Mouse (Mus musculus) thymus, adult 2 months (tissue): ENCODE measurements around the gene Diaph2. TPM values are rescaled to one million over a fixed set of nuclear protein-coding genes. Genes with fewer than 3 reads are reported as not detected.

Experiments
- DNase-seq: peaks from one replicate; pipeline ENCODE4 v3.0.0; 2021
- H3K27ac ChIP-seq: fragments of 200-500 bp; 2 replicates; pipeline ENCODE4 v1.5.1; 2012; ENCODE audit warnings: low read length, control low read depth; ENCODE audit not compliant: control insufficient read depth, insufficient read depth
- H3K27me3 ChIP-seq: fragments of 200-500 bp; 2 replicates; pipeline ENCODE4 v1.6.1; 2012; ENCODE audit warnings: mild to moderate bottlenecking, low read length, moderate library complexity, mixed read lengths; ENCODE audit not compliant: control insufficient read depth, insufficient read depth
- H3K36me3 ChIP-seq: fragments of 200-500 bp; 2 replicates; pipeline ENCODE4 v1.6.1; 2012; ENCODE audit warnings: mild to moderate bottlenecking, low read length, moderate library complexity; ENCODE audit not compliant: control insufficient read depth, insufficient read depth
- H3K4me1 ChIP-seq: fragments of 200-500 bp; replicated peaks from 2 replicates; pipeline ENCODE4 v1.6.1; 2012; ENCODE audit warnings: low read length; ENCODE audit not compliant: control insufficient read depth, insufficient read depth
- H3K4me3 ChIP-seq: fragments of 200-500 bp; 2 replicates; pipeline ENCODE4 v1.5.1; 2012; ENCODE audit warnings: mild to moderate bottlenecking, low read length, control low read depth, moderate library complexity; ENCODE audit not compliant: control insufficient read depth, insufficient read depth
- CTCF ChIP-seq: fragments of 200-500 bp; IDR thresholded peaks from 2 replicates; pipeline ENCODE4 v1.5.1; 2012; ENCODE audit warnings: mild to moderate bottlenecking, control low read depth, low read length, moderate library complexity, borderline replicate concordance; ENCODE audit not compliant: control insufficient read depth, poor library complexity, insufficient read depth; ENCODE audit errors: extremely low read depth
- POLR2A ChIP-seq: fragments of 200-500 bp; IDR thresholded peaks from 2 replicates; pipeline ENCODE4 v1.6.1; 2012; ENCODE audit warnings: mild to moderate bottlenecking, low read length, control low read depth, moderate library complexity; ENCODE audit not compliant: control insufficient read depth, poor library complexity, insufficient read depth; ENCODE audit errors: extremely low read depth
- WGBS: fragments of 180-500 bp; shearing (Covaris S2); methylation state at CpG from one replicate; pipeline ENCODE4 v1.1.7; 2018; 5-methylcytosine and 5-hydroxymethylcytosine counted together
- polyA plus RNA-seq: library from polyadenylated mRNA; depleted of rRNA; stranded (reverse); fragments of >200 nt; gene quantifications from 2 replicates; pipeline ENCODE4 v1.2.3, GENCODE M21; 2012

Gene Diaph2
- polyA plus RNA-seq, 1 experiment = 3.5 TPM

GRCm38 (mm10) chrX:129925806-129926205 lies 176.3 kb downstream of the Diaph2 start:
- 100% methylated on average over 2 of the region's 2 CpGs for WGBS
- no peak overlapping the region for H3K4me3 ChIP-seq
- no peaks in the 10 kb centered on the region for H3K27me3 ChIP-seq
- no peaks in the 10 kb centered on the region for H3K36me3 ChIP-seq
- H3K27ac ChIP-seq = no peak overlapping the region
- H3K4me1 ChIP-seq = no peaks in the 10 kb centered on the region
- no peak for DNase-seq
- TF ChIP-seq POLR2A (no peak), CTCF (no peak)

- H3K27me3 ChIP-seq = no peaks in the 10 kb centered on the region
- no peak overlapping the region for H3K27ac ChIP-seq
- DNase-seq = no peak
- H3K4me3 ChIP-seq = no peak overlapping the region
- 88% methylated on average over 4 of the region's 4 CpGs for WGBS
- TF ChIP-seq POLR2A (no peak), CTCF (no peak)
- H3K4me1 ChIP-seq = no peaks in the 10 kb centered on the region
- no peaks in the 10 kb centered on the region for H3K36me3 ChIP-seq
Observed at GRCm38 (mm10) chrX:129974816-129975215, 225.3 kb downstream of the Diaph2 start.

GRCm38 (mm10) chrX:130008210-130008609 lies 258.7 kb downstream of the Diaph2 start:
- no peak for DNase-seq
- Histone ChIP-seq H3K36me3 (no peaks in the 10 kb centered on the region), H3K27ac (no peak overlapping the region), H3K4me1 (no peaks in the 10 kb centered on the region), H3K4me3 (no peak overlapping the region), H3K27me3 (no peaks in the 10 kb centered on the region)
- TF ChIP-seq CTCF (no peak), POLR2A (no peak)

GRCm38 (mm10) chrX:130019735-130020134 lies 270.2 kb downstream of the Diaph2 start:
- DNase-seq = no peak
- H3K4me3 ChIP-seq = no peak overlapping the region
- no peaks in the 10 kb centered on the region for H3K4me1 ChIP-seq
- no peaks in the 10 kb centered on the region for H3K27me3 ChIP-seq
- TF ChIP-seq CTCF (no peak), POLR2A (no peak)
- 97% methylated on average over 1 of the region's 1 CpGs for WGBS
- H3K27ac ChIP-seq = no peak overlapping the region
- no peaks in the 10 kb centered on the region for H3K36me3 ChIP-seq

GRCm38 (mm10) chrX:130044525-130044924 lies 295.0 kb downstream of the Diaph2 start:
- Histone ChIP-seq H3K27ac (no peak overlapping the region), H3K4me3 (no peak overlapping the region), H3K27me3 (no peaks in the 10 kb centered on the region), H3K4me1 (no peaks in the 10 kb centered on the region), H3K36me3 (no peaks in the 10 kb centered on the region)
- TF ChIP-seq CTCF = no peak
- no peak for TF ChIP-seq POLR2A
- no peak for DNase-seq
- 28% methylated on average over 1 of the region's 1 CpGs for WGBS

- Histone ChIP-seq H3K4me3 (no peak overlapping the region), H3K4me1 (no peaks in the 10 kb centered on the region), H3K27me3 (no peaks in the 10 kb centered on the region), H3K36me3 (no peaks in the 10 kb centered on the region), H3K27ac (no peak overlapping the region)
- DNase-seq = no peak
- no peak for TF ChIP-seq POLR2A
Observed at GRCm38 (mm10) chrX:130149216-130149615, 399.7 kb downstream of the Diaph2 start.

GRCm38 (mm10) chrX:130152164-130152563 lies 402.6 kb downstream of the Diaph2 start:
- H3K4me3 ChIP-seq = no peak overlapping the region
- H3K4me1 ChIP-seq = no peaks in the 10 kb centered on the region
- no peak for TF ChIP-seq CTCF
- no peak overlapping the region for H3K27ac ChIP-seq
- no peak for DNase-seq
- H3K27me3 ChIP-seq = no peaks in the 10 kb centered on the region
- H3K36me3 ChIP-seq = no peaks in the 10 kb centered on the region
- WGBS = 88% methylated on average over 1 of the region's 1 CpGs
